Mouse (Mus musculus) right cerebral cortex, postnatal 14 days (tissue): Measurements from ENCODE around the gene Arl9.
"Not testable (repeated sequence)": the region's sequence is repeated elsewhere in the genome, so short reads cannot be mapped to it uniquely, and the experiment has no call there.

Experiments
- DNase-seq: peaks from one replicate; pipeline ENCODE4 v3.0.0; 2022

The Arl9 gene

DNA sequence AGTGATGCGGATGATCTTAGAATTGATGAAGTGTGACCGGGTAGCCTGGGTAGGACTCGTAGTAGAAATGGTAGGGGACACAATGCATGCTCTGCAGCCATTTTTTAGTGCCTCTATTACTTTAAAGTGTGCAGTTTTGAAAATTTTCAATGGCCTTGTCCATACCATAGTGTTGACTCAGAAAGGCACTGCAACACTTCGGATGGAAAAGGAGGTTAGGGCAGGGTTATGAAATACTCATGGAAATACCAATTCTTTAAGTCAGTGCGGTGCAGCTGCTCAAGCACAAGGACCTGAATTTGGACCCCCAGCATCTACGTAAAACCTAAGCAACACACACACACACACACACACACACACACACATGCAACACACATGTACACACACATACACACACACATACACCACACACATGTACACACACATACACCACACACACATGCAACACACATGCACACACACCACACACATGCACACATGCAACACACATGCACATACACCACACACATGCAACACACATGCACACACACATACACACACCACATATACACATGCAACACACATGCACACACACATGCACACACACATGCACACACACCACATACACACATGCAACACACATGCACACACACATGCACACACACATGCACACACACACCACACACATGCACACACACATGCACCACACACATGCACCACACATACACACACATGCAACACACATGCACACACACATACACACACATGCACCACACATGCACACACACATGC is at the start of gene Arl9:
Gene Arl9 (plus strand): TSS at position 5 of the 771 bp plus-strand sequence.
- no peak for DNase-seq

DNA sequence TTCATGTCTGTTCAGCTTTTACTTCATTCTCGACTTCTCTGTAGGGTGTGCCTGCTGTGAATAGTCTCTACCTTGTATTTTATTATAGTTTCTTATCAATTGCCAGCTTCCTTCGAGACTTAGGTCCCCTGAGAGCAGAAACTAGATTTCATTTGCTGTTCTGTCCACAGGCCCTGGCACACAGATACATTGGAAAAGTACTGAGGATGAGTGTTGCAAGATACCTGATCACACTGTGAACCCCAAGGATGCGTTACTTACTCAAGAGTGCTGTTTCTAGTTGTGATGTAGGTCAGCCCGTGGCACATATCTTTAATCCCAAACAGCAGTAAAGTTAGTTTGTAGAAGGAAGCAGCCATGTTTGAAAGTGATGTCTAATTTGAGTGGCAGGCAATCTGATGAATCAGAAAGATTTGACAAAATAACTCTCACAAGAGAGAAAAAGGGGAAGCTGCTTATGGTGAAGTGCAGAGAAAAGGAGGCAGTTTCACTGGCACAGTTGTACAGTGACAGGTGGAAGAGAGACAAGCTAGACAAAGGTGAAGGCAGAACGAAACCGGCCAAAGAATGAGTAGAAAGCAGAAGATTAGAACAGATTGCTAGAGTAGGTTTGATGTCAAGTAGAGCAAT is 49.5 kb upstream of the Arl9 start:
- no peak for DNase-seq

DNA sequence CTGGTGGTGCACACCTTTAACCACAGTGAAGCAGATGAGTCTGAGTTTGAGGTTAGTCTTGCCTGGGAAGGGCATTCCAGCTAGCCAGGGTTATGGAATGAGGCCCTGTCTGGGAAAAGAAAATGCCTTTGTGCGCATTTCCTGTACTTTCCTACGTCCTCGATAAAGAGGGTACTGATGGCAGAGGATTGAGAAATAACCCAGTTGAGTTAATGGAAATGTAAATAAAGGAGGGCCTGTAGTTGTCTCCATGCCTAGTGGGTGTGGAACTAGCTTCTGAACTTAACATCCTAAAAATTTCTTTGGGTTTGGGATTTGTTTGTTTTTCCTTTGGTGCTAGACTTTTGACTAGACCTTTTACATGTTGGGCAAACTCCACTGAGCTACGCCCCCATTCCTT is 48.4 kb upstream of the Arl9 start:
- DNase-seq: no peak

DNA sequence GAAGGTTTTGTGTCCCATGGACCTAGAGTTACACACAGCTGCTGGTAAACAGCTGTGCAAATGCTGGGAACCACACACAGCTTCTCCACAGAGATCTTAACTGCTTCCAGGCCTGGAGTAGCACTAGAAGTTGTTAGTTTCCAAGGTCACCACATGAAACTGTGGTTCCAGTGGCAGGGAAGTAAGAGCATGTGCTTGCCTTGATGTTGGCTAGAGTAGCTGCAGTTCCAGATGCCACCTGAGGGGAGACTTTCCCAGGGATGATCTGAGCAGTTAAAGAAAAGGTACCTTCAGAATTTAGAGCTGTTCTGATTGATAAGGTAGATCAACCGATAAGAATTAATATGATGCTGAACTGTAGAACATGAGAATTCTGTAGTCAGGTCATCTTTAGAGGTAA is 45.9 kb upstream of the Arl9 start:
- DNase-seq: no peak

DNA sequence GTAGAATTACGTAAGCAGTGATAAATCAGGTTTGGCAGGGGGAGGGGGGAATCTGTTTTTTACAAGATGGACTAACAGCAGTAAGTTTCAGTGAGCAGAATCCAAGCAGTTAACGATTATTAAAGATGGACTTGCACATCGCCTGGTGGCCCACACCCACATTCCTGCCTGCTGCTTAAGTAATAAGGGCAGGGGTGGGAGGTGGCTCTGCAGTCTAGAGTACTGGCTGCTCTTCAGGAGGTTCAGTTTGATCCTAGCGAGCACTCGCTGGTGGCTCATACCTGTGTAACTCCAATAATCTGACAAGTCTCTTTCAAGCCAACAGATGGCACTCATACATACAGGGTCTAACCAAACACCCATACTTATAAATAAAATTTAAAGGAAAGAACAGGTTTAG is 44.3 kb upstream of the Arl9 start:
- DNase-seq: no peak

DNA sequence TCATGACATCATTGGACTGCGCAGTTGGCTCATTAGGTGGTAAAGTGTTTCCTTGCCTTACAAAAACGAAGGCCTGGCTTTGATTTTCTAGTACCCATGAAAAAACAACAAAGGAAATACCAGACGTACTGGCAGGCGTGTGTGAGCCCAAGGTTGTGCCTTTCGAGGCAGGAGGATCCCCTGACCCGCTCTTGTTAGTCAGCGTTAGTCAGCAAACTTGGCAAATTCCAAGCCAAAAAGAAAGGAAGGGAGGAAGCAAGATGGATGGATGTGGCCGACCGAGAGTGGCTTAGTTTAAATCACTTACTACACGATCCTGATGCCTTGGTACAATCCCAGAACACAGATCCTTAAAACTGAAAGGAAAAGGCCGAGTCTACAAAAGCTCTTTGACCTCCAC is 41.3 kb upstream of the Arl9 start:
- no peak for DNase-seq

DNA sequence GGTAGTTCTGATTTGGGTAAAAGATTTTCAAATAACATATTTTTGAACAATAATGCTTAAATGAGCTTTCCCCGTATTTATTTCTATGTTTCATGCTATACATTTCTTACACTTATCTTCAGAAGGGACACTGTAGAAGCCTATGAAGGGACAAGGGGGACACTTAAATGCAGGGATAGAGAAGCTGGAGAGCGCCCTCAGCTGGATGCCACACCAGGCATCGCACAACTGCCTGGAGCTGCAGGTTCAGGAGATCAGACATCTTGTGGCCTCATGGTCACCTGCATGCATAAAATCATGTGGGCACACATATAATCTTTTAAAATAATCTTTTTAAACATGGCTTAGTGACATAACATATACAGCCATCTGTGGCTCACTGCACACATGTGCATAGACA is 39.2 kb upstream of the Arl9 start:
- no peak for DNase-seq

DNA sequence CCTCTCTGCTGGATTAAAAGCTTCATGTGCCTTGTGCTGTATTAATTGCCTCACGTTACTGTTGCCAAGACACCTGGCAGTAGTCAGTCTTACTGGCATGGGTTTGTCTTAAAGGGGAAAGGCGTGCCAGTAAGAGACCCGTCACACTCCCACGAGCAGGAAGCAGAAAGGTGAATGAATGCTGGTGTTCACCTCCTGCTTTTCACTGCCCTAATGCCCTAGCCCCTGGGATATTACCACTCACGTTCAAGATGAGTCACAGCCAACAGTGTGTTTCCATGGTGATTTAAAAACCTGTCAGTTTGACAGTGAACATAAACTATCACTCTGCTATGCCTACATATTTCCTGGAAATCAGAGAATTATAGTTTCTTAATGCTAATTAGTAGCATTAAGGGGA is 34.6 kb upstream of the Arl9 start:
- no peak for DNase-seq

DNA sequence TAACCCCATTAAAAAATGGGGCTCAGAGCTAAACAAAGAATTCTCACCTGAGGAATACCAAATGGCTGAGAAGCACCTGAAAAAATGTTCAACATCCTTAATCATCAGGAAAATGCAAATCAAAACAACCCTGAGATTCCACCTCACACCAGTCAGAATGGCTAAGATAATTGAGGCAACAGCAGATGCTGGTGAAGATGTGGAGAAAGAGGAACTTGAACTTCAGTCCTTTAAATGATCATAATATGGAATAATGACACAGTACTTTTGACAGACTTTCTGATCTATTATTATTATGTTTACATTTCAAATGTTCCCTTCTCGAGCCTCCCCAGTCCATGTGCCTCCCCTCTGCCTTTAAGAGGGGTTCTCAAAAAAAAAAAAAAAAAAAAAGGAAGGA is 32.7 kb upstream of the Arl9 start:
- DNase-seq: not testable (repeated sequence)

DNA sequence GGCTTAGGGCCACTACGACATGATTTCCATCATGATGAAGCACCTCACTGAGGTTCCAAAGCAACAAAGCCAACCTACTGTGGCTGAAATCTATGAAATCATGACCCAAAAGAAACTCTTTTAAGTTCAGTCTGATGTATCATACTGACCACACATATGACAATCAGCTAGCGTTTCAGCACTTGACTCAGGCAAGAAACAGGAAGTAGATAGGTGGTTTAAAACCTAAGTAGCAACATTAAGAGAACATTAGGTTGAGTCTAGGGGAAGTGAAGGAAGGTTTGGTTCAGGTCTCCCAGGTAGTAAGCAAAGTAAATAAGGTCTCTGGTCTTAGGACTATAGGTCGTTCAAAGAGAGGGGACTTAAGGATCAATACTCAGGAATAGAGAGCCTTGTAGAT is 30.4 kb upstream of the Arl9 start:
- DNase-seq: no peak

DNA sequence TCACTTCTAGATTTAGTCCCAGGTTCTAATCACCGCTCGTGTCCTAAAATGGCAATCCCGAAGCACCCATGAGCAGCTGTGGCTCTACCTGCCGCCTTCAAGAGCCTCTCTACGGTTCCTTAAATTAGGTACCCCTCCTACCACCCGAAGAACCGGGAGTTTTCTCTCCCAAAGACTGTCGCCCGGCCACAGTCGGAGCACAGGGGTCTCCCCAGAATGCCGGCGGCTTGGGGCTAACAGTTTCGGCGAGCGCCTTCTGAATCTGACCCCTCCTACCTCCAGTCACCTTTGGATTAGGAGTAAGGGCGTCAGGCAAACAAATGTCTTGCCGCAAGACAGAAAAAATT is 29.7 kb upstream of the Arl9 start:
- no peak for DNase-seq

DNA sequence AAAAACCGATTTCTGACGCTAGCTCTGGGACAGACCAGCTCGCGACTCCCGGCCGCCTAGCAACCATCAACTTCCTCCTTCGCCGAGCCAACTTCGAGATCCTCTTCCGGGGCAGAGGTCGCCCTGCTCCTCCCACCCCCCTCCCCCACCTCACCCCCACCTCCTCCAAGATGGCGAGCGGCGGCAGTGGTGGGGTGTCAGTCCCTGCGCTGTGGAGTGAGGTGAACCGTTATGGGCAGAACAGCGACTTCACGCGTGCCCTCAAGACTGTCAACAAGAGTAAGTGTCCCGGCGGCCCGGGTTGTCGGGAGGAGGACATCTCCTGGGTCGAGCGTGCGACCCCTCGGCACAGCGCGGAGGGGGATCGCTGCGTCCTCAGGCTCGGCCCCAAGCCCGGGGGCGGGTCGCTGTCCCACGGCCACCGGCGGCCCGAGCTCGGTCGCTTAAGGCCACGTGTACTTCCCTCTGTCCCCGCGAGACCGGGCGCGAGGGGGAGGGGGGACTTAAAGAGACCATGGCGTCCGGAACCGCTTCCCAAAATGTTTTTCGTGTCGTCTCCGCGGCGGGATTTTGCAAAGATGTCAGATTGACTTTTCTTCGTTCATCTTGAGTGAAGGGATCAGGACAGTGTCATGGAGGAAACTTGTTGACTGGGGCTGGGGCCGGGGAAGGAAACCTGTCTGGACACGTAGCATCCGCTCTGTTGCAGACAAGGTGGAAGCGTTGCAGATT is 29.1 kb upstream of the Arl9 start, which contains the start of gene Srp72:
Gene Srp72 (plus strand): TSS at position 130 of the 732 bp plus-strand sequence.
- DNase-seq: peak; percentile 91

DNA sequence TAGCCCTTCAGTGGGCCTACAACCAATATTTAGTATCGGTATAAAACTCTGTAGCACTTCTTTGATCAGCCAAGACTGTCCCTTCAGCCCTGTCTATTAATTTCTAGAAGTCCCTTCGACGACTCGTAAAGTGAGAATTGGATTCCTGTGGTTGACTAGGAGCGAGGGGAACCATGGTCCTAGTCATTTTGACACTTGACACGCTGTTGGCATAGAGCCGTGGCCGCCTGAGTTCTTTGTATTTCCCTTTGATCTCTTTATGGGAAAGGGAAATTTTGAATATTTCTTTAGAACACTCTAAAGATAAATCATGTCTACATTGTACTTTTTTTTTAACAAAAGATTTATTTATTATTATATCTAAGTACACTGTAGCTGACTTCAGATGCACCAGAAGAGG is 28.1 kb upstream of the Arl9 start:
- no peak for DNase-seq

DNA sequence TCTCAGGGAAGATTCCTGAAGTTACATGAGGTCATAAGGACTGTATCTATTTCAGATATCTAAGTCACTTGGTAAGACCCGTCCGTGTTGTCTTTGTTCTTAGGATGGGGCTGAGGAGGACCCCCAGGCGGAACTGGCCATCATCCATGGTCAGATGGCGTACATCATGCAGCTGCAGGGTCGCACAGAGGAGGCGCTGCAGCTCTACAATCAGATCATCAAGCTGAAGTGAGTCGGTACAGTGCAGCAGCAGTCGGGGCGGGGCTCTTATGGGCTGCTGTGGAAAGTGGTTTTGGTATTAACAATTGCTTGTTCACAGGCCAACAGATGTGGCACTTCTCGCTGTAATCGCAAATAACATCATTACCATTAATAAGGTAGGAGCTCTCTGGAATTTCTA is 19.8 kb upstream of the Arl9 start:
- DNase-seq: no peak

DNA sequence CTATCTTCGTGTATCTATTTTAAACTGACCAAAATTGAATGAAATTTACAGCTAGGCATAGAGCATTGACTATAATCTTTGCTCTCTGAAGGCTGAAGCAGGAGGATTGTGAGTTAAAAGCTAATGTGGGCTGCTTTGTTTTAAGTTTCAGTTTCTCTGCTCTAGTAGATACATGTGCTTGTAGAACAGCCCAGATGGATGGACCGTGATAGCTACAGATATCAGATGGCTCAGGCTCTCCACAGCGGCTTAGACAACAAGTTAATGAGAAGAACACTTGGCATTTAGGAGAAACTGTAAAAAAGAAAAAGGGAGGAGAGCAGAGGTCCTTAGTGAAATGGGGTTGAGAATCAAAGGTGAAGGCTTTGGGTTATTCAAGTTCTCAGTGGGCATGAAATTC is 13.1 kb upstream of the Arl9 start:
- no peak for DNase-seq

DNA sequence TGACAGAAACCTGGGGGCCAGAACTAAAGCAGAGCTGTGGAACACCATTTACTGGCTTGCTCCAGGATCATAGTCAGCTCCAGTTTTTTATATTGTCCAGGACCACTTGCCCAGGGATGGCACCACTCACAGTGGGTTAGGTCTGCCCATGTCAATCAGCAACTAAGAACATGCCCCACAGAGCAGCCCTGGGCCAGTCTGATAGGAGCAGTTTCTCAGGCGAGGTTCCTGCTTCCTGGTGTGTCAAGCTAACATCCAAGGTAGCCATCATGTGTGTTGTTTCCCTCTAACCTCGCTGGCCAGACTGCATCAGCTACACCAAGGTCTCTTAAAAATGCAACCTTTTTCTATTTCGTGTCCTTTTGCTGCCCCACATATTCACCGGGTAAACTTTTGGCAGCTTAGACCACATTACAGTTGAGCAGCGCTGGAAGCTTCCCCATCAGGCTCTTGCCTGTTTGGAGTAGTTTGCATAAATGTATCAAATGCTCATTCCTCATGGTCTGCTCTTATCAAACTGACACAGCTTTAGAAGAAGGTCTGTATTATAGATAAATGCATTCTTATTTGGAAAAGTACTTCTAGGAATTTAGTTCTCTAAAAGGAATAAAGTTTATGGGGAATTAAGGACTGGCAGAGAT is 10.6 kb upstream of the Arl9 start:
- no peak for DNase-seq

DNA sequence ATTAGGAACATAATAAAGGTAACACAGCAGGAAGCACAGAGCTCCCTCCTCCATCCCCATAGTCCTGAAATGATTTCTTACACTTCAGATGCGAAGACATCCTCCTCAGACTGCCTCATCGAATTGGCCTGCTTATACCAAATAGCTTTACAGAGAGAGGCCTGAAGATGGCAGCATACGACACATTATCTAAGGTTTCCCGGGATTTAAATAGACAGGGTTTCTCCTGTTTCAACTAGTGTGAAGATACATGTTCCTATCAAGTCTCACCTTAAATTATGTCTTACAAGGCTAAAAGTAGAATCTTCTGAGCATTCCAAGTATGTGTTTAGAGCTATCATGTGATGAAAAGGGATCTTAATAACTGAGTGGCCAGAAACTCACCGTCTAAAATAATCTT is 5.4 kb upstream of the Arl9 start:
- DNase-seq: no peak

DNA sequence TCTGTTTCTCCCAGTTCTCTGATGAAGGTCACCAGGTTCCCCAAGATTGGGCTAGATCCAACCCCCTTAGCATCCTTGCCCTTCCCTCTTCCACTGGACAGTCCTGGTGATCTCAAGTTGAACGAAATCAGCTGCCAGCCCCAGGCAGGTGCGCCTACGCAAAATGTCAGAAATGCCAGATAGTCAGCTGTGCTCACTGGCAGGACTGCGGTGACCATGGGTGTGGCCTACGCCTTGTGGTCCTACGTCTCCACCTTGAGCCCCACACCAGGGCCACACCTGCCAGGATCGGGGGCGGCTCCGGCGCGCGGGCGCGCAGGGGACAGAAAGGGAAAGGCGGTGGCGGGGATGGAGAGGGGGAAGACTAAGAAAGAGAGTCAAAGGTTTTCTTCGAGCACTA is 2.7 kb upstream of the Arl9 start:
- DNase-seq: no peak

DNA sequence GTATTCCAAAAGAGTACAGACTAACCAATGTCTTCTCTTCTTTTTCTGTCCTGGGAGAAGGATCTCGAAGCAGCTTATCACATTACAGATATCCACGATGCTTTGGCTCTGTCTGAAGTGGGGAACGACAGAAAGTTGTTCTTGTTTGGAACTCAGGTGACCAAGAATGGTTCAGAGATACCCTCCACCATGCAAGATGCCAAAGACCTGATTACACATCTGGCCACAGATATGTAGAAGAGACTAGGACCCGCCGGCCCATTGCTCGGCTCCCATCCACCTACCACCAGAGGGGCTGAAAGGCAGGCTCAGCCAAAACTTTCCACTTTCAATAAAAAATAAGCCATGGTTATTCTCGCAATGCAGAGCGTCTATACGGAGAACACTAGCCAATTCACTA is 6.5 kb downstream of the Arl9 start:
- DNase-seq: no peak

DNA sequence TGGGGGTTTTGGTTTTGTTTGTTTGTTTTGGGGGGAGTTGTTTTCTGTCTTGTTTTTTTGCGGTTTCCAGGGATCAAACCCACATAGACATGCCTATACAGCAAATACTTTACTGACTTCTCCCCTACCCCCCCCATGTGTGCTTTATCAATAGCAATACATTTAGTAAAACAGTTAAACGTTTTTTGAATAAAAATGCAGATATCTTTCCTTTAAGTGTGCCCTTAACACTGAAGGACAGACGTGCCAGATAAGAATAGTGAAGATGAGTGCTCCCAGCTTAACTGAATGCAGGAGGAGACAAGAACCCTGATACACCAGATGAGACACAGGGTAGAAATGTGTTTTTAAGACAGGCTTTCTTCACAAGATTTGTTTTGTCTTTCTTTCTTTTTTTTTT is 7.2 kb downstream of the Arl9 start:
- no peak for DNase-seq

DNA sequence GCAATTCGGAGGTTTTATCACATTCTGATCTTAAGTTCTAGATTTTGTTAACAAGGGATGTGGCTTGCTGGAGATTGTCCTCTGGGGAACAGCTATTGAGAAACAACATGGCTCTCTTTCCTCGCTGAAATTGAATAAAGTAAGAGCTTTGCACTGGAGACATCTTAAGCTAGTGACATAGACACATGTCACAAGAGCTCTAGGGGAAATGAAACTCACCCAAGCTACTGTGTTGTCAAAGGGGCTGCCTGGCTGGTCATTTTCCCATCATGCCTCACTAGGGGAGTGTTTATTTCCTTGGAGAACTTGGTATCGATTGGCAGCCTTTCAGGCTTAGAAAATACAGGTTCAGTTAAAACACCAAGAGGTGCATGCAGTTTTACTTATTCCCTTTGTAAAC is 9.3 kb downstream of the Arl9 start:
- no peak for DNase-seq

DNA sequence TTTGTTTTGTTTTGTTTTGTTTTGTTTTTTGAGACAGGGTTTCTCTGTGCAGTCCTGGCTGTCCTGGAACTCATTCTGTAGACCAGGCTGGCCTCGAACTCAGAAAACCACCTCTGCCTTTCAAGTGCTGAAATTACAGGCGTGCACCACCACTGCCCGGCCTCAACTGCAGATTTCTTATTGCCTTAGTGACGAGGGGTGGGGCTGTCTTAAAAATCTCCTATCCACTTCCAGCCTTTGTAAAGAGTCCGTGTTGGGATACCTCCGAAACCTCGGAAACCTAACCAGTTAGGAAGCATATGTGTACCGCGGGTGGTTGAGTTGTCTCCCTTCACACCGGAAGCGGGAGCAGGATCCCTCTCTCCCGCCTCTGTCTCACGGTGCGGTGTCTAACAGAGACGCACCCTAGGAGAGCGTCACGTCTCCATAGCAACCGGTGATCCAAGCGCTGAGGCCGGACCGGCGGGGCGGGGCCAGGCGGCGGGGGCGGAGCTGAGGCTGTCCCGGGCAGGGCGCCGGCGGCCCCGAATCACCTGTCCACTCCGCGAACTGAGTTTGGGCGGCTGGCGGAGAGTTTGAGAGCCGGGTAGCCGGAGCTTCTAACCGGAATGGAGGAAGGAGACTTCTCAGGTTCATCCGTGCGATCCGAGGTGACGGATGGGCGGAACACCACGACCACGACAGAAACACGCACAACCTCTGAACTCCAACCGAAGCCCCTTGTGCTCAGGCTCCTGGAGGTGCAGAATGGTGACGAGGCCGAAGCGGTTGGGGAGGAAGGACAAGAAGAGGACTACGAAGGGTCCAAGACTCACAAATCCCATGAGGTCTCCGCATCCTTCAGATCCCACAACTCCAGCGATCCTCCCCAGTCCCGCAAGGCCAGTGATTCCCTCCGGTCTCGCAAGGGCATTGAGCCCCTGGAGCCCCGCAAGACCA is 12.0 kb downstream of the Arl9 start, which contains the start of gene Thegl:
Gene Thegl (plus strand): TSS at position 480 of the 939 bp plus-strand sequence.
- peak; percentile 72 for DNase-seq
